In the genomic region with DNA sequence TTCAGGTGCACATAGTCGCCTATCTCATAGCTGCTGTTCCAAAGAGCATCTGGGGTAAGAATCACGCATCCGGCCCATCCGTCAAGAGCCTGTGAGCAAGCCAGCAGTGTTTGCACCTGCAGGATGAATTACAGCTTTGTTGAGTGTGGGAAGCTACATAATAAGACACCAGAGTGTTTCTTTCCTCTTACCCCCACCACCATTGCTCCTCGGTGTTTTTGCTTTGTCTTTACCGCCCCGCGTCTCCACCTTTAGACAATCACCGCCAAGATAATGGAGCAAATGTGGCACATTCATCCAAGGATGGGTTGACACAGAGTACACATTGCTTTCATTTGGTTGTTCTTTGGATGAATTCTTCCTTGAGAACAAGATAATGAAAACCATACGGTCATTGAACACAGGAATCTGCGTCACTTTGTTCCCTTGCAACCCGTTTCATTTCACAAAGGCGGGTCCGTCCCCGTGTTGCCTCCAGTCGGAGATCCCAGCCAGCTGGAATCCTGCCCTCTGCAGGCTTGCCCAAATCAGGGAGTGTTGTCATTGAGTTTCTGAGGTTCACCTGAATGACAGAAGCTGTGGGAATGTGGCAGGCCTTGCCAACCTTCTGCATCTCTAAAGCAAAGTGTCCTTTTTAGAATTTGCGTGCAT, we compare ENCODE assay signal across 9 mouse cellular contexts.
DNase-seq lines count a peak whose midpoint lies in the region; ATAC-seq and TF ChIP-seq lines count a peak whose summit lies in the region.
"Had no signal": no experiment of that assay in that cellular context is flagged by ENCODE, and none has a peak within 500 bp of the region (broad histone marks: within the 10 kb centered on the region; RNA-seq: fewer than 3 reads in every experiment).

No protein-coding gene starts in this region.

- no peaks in the 10 kb centered on the region for H3K9me3 ChIP-seq in hindbrain, embryonic 12.5 days (replicated peaks)

- DNase-seq in adrenal gland, postnatal 14 days, result peak; percentile 40
- no peak for DNase-seq in adrenal gland, postnatal 4 days (ENCODE audit: low spot score in 2 of 2)
- peak; percentile 86 for DNase-seq in 3T3-L1 (ENCODE audit: low read depth, low spot score)
- DNase-seq in embryo, embryonic 9.5 days (ENCODE audit: extremely low spot score), result peak; percentile 32
- DNase-seq in testis, postnatal 14 days (ENCODE audit: low spot score), result no peak
- no peak for DNase-seq in thymus, postnatal 4 days
- DNase-seq in lung, adult 2 months, result no peak

- TF ChIP-seq POLR2A in lung, adult 2 months (IDR thresholded peaks at IDR 0.05; ENCODE audit: borderline replicate concordance, extremely low read depth, low read depth, low read length), result no peak

- 0 out of 2 replicates have a peak, but pooled peaks cover 3% of the 10 kb centered on the region for H3K4me1 ChIP-seq in hindbrain, embryonic 12.5 days
- no peaks in the 10 kb centered on the region for H3K4me1 ChIP-seq in lung, adult 2 months (ENCODE audit: control insufficient read depth, insufficient read depth, low read length)

- no peak for TF ChIP-seq CTCF in lung, adult 2 months (IDR thresholded peaks at IDR 0.05; ENCODE audit: insufficient read depth, low read length)

- no peak overlapping the region for H3K27ac ChIP-seq in hindbrain, embryonic 12.5 days

- peak overlapping the region; percentile 37; the same call in 1 of the 2 replicates for H3K4me2 ChIP-seq in hindbrain, embryonic 12.5 days (replicated peaks)

- H3K9ac ChIP-seq in hindbrain, embryonic 12.5 days, result no peak overlapping the region

- 0 out of 2 replicates have a peak, but pooled peaks have one; percentile 29 for ATAC-seq in hindbrain, embryonic 12.5 days (ENCODE audit: low FRiP score)
- ATAC-seq: inflammation-experienced regulatory T-cells, adult 6 months had no signal

- no peak overlapping the region for H3K4me3 ChIP-seq in hindbrain, embryonic 12.5 days
- no peak overlapping the region for H3K4me3 ChIP-seq in lung, adult 2 months (replicated peaks; ENCODE audit: extremely low read depth, low read depth, low read length)

- H3K27me3 ChIP-seq in hindbrain, embryonic 12.5 days, result no peaks in the 10 kb centered on the region

- 34% methylated on average over 17 of the region's 17 CpGs for WGBS in hindbrain, embryonic 12.5 days
- WGBS in lung, adult 2 months, result 83% methylated on average over 17 of the region's 17 CpGs

- H3K36me3 ChIP-seq in hindbrain, embryonic 12.5 days, result no peaks in the 10 kb centered on the region

Comparison
In these comparisons a context has a peak if more than half of its experiments do, and no peak if none do; other contexts are left out.
1. DNase-seq: peak in adrenal gland, postnatal 14 days (single experiment), 3T3-L1 (single experiment) and embryo, embryonic 9.5 days (single experiment); none in adrenal gland, postnatal 4 days (0 of 2), testis, postnatal 14 days (single experiment), thymus, postnatal 4 days (single experiment) and lung, adult 2 months (single experiment).